Mouse (Mus musculus) thymus, adult 18-20 months (tissue): ENCODE measurements at regions not wholly inside any gene's neighbourhood (a gene's known extent, or its start where the extent isn't known, plus 50 kb on each side); places are given as distances from the start of the nearest gene placed in this dataset.

Source experiments
- DNase-seq, 2 experiments: peaks; one replicate each; pipeline ENCODE4 v3.0.0; 2022; ENCODE audit warnings: mixed read lengths in 2 of 2

DNA sequence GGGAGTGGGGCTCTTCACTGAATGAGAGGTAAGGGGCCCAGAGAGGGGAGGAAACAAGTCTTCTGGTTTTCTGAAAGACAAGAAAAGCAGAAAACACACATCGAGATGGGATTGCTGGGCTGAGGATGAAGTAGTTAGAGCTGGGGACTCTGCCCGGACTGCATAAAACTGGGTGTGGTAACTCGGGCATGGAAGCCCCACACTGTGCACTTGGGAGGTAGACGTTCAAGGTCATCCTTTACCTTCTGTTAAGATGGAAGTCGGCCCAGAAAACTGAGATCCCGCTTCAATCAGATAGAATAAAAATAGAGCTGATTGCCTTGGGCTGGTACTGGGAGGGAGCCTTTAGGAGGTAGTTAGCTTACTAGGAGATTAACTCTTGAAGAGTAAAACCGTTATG is 107.2 kb downstream of the Rassf10 start:
- DNase-seq: no peak

DNA sequence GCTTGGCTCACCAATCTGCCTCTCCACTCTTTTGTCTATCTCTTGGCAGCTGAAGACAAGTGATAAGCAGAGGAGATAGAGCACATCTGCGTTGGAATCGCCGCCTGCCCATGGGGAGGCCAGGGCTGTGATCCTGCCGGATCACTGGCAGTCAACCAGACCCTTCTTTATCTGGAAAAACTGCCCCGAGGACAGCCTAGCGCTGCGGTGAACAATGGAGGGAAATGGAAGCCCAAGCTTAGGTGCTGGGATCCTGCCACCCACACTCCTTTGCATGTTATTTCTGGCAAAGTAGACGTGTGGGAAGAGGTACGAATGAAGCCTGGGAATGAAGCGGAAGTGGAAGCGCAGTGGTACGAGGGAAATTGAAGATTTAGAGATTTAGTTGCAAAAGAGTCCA is 112.8 kb downstream of the Rassf10 start:
- no peak for DNase-seq

DNA sequence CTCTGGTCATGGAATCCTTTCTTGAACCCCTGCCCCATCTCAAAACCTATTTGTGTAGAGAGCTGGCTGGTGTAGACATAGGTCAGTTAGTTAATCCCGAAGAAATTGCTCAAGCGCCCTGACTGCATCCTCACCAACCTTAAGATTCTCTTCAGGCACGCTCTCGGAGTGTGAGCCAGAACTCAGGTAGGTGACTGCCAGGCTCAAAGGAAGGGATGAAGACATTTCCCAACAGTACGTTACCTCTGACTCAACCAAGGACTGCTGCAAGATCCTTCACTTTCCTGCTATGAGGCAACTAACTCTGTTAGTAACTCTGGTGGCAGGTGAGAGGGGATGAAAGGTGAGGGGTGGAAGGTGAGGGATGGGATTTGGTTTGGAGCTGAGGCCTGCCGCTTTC is 114.5 kb downstream of the Rassf10 start:
- DNase-seq: no peak

DNA sequence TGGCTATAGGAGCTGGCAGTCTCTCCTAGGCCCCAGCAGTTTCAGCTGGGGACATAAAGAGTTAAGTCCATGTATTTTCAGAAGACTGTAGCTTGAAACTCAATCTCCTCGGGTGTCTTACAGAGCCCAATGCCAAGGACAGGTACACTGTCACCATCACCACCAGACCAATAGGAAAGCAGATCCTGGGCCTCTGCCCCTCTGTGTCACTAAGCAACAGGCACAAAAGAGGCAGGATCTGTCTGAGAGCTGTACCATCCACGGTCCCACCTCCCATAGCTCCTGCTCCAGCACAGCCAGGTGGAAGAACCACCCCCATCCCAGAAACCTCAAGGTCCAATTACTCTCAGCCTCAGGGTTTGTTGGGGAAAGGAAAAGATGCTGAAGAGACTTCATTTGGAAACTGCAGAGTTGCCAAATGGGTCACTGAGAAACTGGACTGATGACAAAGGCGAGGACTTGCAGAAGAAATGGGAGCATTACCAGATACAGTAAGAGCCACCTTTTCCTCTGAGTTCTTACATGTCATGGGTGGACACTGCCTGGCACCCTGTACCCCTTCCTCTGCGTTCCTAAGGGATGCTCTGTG is 115.7 kb downstream of the Rassf10 start:
- DNase-seq: no peak

DNA sequence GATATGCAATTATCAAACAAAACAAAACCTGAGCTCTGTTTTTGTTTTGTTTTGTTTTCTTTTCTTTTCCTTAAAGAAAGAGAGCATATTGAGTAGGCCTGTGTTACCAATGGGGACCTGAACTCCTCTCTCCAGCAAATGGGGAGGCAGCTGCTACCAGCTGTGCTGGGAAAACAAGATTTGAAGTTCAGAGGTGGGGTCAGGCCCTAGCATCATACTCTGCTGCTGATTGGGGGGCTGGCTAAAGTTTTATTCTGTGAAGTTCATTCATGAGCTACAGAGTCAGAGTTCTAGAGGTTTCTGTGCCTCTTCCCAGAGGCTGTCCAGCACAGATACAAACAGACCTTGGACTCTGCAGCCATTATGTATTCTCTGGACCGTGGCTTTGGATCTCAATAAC is 117.7 kb downstream of the Rassf10 start:
- DNase-seq: no peak

DNA sequence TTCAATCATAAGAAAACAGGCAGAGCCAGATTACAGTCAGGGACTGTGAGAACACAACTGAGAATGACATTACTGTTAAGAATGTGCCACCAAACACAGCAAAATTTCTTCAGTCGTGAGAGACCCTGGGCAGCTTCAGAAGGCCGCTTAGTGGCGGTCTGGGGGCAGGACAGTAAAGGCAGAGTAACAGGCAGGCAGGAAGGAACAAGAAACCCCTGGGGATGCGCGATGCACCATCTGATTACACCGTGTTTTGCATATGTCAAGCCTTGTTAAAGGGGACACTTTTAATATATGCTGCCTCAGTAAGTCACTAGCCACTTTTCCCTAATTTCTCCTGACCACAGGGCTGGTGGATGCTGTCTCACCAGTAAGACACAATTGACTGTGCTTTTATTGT is 120.0 kb downstream of the Rassf10 start:
- DNase-seq: no peak

DNA sequence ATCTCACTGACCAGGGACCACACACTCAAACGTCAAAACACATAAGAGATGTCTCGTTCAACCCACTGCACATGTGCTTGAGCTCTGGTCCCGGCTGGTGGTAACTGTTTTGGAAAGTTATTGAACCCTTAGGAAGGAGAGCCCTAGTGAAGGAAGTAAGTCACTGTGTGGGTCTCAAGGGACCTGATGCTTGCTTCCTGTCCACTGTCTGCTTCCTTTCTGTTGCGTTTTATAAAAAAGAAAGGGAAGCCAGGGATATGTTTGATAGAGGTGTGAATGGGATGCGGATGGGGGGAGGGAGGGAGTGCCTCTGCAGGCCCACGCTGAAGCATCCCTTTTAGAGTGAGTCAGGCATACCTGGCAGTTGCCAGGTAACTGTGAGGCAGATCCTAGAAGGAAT is 121.6 kb downstream of the Rassf10 start:
- DNase-seq: no peak

DNA sequence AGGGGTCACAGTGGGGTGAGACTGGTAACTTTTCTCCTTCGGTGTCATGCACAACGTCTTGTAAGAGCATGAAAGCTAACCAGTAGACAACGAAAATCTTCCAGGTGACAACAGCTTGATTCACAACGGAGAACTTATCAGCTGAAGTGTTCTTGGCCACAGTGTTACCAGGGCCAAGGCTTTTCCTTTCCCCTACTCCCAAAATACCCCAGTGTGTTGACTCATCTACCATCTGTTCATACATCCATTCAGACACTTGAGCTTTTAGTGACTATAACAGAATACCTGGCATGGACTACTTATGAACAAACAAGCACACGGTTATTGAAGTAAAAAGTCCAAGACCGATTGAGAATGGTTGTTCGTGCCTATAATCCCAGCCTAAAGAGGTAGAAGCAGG is 122.5 kb downstream of the Rassf10 start:
- DNase-seq: no peak

DNA sequence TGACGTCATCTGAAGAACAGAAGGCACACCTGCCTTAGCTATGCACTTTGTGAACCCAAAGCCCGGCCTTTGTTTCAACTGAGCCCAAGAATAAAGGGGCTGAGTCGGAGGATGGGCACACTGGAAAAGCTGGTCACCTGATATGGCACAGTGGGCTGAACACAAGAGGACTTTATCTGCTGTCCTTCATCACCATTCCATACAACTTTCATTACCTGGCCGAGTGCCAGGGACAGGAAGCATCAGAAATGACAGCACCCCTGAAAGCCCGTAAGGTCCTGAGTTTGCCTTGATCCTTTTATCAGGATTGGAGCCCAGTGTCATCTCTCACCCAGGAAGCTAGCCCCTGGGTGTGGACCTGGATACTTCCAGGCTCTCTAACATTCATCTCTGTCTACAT is 126.1 kb upstream of the Arntl start:
- no peak for DNase-seq

DNA sequence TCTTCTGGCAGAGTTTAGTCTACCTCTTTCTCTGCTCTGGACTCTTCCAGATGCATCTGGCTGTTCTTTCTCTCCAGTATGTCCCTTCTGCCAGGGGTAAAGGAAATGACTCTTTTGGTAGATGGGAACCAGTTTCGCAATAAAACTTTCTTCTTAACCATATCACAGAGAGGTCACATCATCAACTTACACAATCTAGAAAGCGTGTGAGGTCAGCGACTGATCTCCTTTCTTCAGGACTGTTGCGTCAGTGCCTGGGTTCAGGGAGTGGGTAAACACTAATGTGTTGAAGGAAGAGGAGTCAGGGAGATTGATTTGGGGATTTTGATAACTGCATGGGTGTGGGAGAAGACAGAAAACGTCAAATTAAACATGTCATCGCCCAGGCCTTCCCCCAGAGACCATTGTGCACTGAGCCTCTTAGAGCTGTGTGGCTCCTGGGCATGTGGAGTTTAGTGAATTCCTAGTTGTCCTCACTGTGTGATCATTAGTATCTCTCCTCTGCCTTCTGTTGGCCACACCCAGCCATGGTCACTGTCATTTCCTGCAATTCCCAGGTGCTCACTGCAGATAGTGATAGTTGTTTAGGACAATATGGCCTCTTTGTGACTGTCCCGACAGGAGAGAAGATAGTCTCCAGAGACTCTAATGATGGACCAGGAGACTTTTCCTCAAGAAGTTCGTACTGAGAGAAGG is 122.2 kb upstream of the Arntl start:
- DNase-seq: no peak

DNA sequence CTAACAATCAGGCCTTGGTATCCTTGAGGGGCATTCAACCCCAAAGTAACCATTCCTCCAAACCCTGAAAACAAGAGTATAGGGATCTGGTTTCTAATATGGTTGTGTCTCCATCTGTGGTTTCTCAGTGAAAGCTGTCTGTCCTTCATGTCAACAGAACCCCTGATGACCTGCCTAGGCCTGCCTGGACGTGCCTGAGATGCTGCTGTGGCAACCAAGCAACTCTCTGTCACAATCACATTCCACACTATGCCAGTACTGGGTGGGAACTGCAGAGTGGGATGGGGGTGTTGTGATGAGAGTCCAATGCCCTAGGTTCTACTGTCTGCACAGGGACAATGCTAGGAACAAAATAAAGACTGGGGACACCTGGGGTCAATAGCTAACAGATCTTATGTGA is 121.1 kb upstream of the Arntl start:
- DNase-seq: no peak

DNA sequence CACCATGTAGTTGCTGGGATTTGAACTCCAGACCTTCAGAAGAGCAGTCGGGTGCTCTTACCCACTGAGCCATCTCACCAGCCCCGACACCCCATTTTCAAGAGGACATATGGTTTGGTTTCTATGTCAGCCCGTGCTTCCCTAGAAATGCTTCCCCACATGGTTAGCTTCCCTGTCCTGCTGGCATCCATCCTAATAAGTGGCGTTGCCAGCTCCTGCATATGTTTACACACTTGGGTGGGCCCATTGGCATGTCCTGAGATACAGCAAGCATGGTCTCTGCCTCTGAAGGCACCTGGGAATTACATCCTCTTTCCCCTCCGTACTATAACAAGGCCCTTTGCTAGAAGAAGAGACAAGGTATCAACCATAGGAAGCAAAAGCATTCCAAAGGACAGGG is 119.6 kb upstream of the Arntl start:
- DNase-seq: no peak

DNA sequence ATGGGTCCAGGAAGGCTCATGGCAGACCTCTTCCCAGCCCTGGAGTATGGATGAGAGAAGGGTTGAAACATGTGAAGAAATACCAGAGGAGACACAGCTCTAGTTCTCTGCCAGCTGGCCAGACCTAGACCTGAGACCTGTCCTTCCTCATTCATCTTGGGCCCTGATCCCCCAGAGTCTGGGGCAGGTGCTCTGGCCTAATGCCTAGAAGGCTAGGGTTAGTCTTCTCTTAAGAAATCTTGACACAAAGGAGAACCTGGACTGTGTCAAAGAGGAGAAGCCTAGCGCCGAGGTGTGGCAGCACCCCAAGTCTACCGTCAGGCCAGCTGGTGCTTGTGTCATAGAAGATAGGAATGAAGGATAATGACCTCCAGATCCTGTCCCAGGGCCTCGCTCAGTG is 118.2 kb upstream of the Arntl start:
- no peak for DNase-seq

DNA sequence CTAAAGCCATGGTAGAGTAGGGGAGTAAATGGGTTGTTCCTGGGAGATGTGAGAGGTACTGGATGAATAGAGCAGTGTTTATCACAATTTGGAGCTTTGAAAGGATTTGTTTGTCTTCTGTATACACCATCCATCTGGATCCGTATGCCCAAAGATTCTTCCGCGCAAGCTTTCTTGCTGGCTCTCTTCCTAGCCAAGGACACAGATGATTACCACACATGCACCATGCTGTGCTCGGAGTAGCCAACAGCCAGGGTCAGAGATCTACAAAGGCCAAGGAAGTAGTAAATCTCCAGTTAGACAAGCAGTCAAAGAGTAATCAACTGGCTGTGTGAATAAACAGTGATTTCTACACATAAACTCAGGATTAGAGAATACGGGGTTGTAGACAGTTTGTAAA is 113.3 kb upstream of the Arntl start:
- no peak for DNase-seq

DNA sequence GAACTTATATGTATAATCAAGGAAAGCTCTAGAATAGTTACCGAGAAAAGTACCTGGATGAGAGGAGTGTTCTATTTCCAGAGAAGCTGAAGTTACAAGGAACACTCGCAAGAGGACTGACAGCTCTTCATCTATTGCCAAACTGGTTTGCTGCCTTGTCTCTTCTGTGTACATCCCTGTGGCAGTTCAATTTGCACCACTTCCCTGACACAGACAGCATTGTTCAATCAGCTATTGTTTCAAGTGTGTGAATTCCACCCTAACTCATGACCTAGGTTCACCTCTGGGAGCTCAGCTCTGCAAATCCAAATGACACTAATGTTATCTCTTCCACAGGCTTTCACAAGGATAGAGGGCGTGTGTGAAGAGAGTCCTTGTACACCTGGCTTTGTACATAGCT is 112.2 kb upstream of the Arntl start:
- no peak for DNase-seq

DNA sequence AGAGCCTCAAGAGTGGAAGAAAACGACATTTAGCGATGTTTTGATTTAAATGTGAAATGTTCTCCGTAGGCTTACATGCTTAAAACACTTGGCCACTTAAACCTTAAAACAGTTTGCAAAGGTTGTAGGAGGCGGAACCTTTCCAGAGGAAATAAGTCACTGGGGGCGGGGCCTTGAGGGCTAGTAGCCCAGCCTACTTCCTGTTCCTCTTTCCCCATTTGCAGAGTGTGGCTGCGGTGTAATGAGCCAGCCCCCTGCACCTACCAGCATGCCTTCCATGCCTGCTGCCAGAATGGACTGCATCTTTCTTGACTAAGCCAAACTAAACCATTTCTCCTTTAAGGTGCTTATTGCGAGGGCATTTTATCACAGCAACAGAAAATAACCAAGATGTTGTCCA is 103.0 kb upstream of the Arntl start:
- no peak for DNase-seq

DNA sequence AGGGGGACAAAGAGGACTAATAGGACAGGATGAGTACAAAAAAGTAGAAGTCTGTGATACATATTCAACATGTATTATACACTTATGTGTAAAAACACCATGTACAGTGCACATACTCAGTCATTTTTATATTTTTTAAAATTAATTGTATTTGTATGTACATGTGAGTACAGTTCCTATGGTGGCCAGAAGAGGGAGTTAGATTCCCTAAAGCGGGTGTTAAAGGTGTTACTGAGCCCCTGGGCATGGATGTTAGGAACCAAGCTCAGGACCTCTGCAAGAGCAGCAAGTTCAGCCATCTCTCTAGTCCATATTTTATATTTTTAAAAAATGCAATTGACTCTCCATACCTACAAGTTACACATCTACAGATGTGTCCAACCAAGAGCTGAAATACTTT is 101.9 kb upstream of the Arntl start:
- no peak for DNase-seq

DNA sequence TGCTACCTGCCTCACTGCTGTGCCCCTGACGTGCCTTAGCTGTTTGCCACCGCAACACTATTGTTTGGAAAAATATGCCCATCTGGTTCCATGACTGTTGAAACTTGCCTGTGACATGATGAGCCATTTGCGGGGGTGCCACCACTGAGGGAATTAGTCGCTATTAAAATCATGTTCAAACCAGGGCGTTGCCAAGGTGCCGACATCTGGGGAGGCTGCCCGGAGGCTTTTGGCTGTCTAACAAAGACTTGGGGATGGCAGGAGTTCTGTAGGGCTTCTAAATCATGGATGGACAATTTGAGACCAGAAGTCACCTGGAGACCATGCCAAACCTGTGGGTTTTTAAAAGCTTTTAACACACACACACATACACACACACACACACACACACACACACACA is 100.5 kb upstream of the Arntl start:
- DNase-seq: no peak

DNA sequence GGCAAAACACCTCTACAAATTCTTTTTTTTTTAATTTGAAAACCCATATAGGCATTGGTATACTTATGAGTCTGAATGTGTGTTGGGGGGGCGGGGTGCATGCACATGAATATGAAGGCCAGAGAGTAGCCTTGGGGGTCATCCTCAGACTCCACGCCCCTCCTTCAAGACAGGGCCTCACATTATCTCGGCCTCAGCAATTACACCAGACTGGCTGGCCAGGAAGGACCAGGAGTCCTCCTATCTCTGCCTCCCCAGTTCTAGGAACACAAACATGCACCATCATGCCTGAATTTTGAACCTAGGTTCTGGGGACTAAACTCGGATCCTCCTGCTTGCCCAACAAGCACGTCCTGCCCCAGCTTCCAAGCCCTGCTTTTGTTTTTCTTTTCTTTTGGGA is 99.3 kb upstream of the Arntl start:
- DNase-seq: no peak

DNA sequence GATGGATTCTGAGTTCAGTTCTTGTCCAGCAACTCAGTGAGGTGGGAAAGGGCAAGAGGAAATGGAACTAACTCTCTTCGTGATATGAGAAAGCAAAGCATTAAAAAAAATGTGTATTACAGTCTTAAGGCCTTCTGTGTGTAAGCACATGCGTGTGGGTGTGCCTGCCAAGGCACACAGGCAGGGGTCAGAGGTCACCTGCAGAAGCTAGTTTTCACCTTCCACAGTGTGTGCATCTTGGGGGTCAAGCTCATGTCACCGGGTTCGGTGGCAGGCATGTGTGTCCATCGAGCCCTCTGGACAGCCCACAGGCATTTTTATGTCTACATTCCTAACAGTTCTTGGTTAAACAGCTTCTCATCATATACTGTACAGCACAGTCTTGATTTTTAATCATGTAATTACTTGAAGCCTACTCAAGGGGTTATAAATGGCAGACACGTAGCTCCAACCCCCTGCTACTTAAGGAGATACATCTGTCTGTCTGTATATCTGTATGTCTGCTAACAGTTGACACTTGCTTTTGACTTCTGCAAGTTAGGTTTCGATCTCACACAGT is 98.7 kb upstream of the Arntl start:
- DNase-seq: no peak

DNA sequence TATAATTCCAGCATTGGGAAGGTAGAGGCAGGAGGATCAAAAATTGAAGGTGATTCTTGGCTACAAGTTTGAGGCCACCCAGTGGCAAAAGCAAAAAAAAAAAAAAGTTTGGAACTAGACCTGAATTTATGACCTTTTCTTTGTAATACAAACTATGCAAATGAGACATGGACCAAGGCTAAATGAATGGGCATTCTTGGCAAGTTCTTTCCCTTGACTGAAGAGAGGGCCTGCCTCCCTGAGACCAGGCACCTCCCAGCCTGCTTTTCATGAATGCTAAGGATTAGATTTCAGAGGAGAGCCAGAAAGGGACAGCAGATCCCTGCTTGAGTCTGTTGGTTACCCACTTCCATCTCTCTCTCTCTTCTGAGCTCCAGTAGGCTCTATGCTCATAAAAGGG is 97.8 kb upstream of the Arntl start:
- no peak for DNase-seq

DNA sequence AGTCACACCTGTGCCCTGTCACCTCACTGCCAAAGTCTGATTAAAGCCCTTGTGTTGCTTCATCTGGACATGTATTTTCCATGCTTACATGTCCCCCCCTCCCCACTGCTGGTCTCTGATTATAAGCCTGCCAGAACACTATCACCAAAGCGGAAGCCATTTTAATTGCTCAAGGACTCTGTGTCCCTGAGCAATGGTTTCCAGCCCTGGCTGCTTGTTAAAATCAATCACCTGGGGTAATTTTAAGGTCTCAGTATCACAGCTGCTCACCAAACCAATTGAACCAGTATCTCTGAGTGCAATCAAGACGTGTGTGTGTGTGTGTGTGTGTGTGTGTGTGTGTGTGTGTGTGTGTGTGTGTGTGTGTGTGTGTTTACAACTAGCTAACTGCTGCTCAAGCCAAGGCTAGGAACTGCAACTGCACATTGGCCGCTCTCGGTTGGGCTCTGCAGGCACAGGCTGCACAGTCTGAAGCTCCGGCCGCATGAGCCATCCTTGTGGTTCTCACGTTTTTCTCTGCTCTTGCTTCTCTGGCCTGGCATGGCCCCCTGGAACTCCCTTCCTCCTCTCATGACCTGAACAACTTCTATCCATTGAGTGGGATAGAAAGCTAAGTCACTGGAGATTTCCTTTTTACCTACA is 96.3 kb upstream of the Arntl start:
- no peak for DNase-seq

DNA sequence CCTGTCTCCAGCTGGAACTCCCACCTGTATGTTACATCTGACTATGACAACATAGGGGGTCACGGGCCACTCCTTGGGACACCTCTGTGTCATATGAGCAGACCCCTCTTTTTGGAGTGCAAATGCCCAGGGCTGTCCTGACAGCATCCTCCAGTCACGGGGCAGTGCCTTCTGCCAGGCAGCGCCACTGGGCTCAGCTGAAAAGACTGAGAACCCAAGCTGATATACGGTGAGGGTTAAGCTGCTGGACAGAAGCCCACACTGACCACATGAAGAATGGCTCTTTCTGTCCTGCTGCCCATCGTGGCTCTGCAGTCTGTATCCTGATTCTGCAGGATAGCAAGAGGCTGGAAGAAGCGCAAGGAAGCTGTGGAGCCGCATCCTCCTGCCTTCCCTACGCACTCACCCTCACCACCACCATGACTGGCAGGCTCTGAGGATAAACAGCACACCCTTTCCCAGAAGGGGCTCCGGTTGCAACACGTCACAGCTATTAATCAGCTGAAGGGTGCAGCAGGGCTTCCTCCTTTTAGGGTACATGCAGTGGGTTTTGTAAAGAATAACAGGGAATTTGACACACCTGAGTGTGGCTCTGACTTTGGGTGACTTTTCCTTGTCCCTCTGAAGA is 93.9 kb upstream of the Arntl start:
- DNase-seq: no peak

DNA sequence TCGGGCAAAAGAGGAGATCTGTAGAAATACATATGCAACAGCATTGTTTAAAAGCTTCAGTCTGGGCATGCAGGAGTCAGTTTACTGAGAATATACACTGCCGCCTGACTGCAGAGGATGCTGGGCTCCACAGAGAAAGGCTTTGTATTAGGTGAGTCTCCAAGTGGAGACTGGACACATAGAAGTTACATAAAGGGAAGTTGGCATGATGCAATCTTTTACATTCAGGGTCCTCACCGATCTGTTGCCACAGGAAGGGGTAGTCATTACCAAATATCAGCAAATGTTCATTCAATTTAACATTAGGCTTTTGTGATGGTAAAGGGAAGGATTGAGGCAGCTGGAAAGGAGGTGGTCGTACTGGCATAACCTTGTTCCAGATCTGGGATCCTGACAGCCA is 89.7 kb upstream of the Arntl start:
- no peak for DNase-seq
